Mouse (Mus musculus) stomach, embryonic 15.5 days (tissue): ENCODE data around the gene Tyro3. TPM values are rescaled to one million over a fixed set of nuclear protein-coding genes. Genes with fewer than 3 reads are reported as not detected.

Source experiments
- ATAC-seq: fragments of 200-750 bp; cut with Nextera tagmentation; 2 replicates; pipeline ENCODE4 v1.8.0; 2017; ENCODE audit warnings: low read depth, moderate number of reproducible peaks, moderate TSS enrichment; ENCODE audit not compliant: insufficient read depth, low FRiP score
- H3K27ac ChIP-seq: fragments of 300-500 bp; sonication (generic); 2 replicates; pipeline ENCODE4 v1.5.1; 2015; ENCODE audit warnings: mild to moderate bottlenecking, inconsistent platforms
- H3K27me3 ChIP-seq: fragments of 300-500 bp; sonication (generic); replicated peaks from 2 replicates; pipeline ENCODE4 v1.6.1; 2015; ENCODE audit warnings: inconsistent platforms
- H3K36me3 ChIP-seq: fragments of 300-500 bp; sonication (generic); 2 replicates; pipeline ENCODE4 v1.6.1; 2015; ENCODE audit warnings: inconsistent platforms
- H3K4me1 ChIP-seq: fragments of 300-500 bp; sonication (generic); 2 replicates; pipeline ENCODE4 v1.6.1; 2015; ENCODE audit warnings: inconsistent platforms
- H3K4me2 ChIP-seq: fragments of 300-500 bp; sonication (generic); 2 replicates; pipeline ENCODE4 v1.6.1; 2015; ENCODE audit warnings: mild to moderate bottlenecking, inconsistent platforms
- H3K4me3 ChIP-seq: fragments of 300-500 bp; sonication (generic); replicated peaks from 2 replicates; pipeline ENCODE4 v1.5.1; 2015; ENCODE audit warnings: inconsistent platforms
- H3K9ac ChIP-seq: fragments of 300-500 bp; sonication (generic); 2 replicates; pipeline ENCODE4 v1.6.1; 2015; ENCODE audit warnings: inconsistent platforms
- H3K9me3 ChIP-seq: fragments of 300-500 bp; sonication (generic); 2 replicates; pipeline ENCODE4 v1.6.1; 2016; ENCODE audit warnings: inconsistent platforms
- WGBS: fragments of 180-500 bp; shearing (Covaris S2); methylation state at CpG from one replicate; pipeline ENCODE4 v1.1.7; 2015; 5-methylcytosine and 5-hydroxymethylcytosine counted together
- polyA plus RNA-seq: library from polyadenylated mRNA; unstranded; fragments of >200 nt; fragmentation: Nextera tagmentation; extraction: Ambion mirVana; gene quantifications from 2 replicates; pipeline ENCODE4 v1.2.1, GENCODE M21; 2015

Gene Tyro3
- polyA plus RNA-seq, 1 experiment from 2014 or later: 23.0 TPM

DNA sequence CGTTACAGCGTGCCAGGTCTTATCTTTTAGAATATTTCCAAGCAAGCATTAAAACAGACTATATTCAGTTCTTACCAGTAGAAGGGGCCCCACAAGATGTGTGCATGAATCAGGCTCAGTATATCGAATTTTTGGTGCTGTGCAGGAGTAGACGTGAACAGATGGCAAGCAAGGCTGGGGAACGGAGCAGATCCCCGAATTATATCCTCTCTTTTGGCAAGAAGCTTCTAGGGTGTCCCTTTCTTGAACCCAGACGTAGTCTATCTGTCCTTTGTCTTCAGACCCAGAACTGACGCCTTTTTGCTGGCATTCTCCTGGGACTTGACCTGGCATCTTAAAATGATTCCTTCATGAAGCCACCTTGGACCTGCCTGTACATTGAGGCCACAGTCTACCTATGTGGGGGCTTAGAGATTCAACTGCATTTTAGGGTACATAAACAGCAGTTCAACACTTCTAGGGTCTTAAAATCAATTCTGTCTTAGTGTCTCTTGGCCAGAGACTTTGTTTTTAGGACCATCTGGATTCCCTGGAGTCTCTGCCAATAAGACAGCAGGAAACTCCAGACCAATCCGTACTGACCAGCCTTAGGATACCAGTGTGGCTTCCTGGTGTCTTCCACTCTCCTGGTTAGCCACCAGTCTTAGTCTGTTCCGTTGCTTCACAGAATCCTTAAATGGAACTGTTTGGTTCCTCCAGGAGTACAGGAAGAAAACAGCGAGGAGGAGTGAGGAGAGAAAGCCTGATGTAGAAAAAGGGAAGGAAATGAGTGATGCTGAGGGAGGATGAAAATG is 41.0 kb downstream of the Tyro3 start:
- Histone ChIP-seq H3K4me2 (no peak overlapping the region), H3K27me3 (no peaks in the 10 kb centered on the region), H3K27ac (no peak overlapping the region), H3K9ac (no peak overlapping the region), H3K9me3 (no peaks in the 10 kb centered on the region), H3K36me3 (no peaks in the 10 kb centered on the region), H3K4me1 (no peaks in the 10 kb centered on the region), H3K4me3 (no peak overlapping the region)
- no peak for ATAC-seq
- 74% methylated on average over 11 of the region's 11 CpGs for WGBS

DNA sequence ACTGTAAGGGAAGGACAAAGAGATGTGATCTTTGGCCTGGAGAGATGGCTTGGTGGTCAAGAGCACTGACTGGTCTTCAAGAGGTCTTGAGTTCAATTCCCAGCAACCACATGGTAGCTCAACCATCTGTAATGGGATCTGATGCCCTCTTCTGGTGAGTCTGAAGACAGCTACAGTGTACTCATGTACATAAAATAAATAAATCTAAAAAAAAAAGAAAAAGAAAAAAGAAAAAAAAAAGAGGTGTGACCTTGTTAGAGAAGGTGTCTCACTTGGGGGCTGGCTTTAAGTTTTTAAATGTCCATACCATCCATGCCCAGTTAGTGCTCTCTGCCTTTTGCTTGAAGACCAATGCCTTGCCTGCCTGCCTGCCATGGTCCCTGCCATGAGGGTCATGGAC is 42.5 kb downstream of the Tyro3 start:
- no peaks in the 10 kb centered on the region for H3K27me3 ChIP-seq
- no peak overlapping the region for H3K4me3 ChIP-seq
- H3K9ac ChIP-seq: no peak overlapping the region
- no peaks in the 10 kb centered on the region for H3K36me3 ChIP-seq
- no peaks in the 10 kb centered on the region for H3K4me1 ChIP-seq
- H3K27ac ChIP-seq: no peak overlapping the region
- H3K9me3 ChIP-seq: no peaks in the 10 kb centered on the region
- no peak overlapping the region for H3K4me2 ChIP-seq
- ATAC-seq: no peak

GRCm38 (mm10) chr2:119842000-119842399 is 44.5 kb downstream of the Tyro3 start:
- Histone ChIP-seq H3K9me3 (no peaks in the 10 kb centered on the region), H3K36me3 (no peaks in the 10 kb centered on the region), H3K27ac (no peak overlapping the region), H3K4me1 (no peaks in the 10 kb centered on the region), H3K4me2 (no peak overlapping the region), H3K9ac (no peak overlapping the region), H3K4me3 (no peak overlapping the region), H3K27me3 (no peaks in the 10 kb centered on the region)
- WGBS: 73% methylated on average over 6 of the region's 6 CpGs
- ATAC-seq: no peak

GRCm38 (mm10) chr2:119843526-119843925 is 46.0 kb downstream of the Tyro3 start:
- Histone ChIP-seq H3K9ac (no peak overlapping the region), H3K36me3 (no peaks in the 10 kb centered on the region), H3K9me3 (no peaks in the 10 kb centered on the region), H3K4me1 (no peaks in the 10 kb centered on the region), H3K4me2 (no peak overlapping the region), H3K27ac (no peak overlapping the region), H3K4me3 (no peak overlapping the region), H3K27me3 (no peaks in the 10 kb centered on the region)
- no peak for ATAC-seq
- WGBS: 87% methylated on average over 4 of the region's 4 CpGs

GRCm38 (mm10) chr2:119845882-119846546 is 48.5 kb downstream of the Tyro3 start:
- no peak overlapping the region for H3K4me2 ChIP-seq
- H3K36me3 ChIP-seq: no peaks in the 10 kb centered on the region
- ATAC-seq: peak; percentile 58; the same call in 1 of the 2 replicates
- H3K9me3 ChIP-seq: no peaks in the 10 kb centered on the region
- H3K27me3 ChIP-seq: no peaks in the 10 kb centered on the region
- no peak overlapping the region for H3K4me3 ChIP-seq
- no peak overlapping the region for H3K27ac ChIP-seq
- no peak overlapping the region for H3K9ac ChIP-seq
- 66% methylated on average over 2 of the region's 2 CpGs for WGBS
- no peaks in the 10 kb centered on the region for H3K4me1 ChIP-seq

DNA sequence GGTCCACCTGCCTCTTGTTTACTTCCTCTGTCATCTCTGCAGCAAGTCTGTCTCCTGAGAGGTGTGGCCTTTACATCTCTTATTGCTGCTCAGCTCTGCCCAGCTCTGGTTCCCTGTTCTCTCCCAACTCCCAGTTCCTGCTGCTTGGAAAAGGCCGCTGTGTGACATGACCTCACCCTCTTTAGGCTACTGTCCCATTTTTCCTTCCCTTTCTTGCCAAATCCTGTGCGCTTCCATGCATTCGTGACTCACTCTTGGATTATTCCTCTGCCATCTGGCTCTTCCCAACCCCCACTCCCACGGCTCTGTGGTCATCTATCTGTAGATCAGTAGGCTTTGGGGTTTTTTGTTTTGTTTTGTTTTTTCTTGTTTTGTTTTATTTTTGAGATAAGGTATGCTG is 49.4 kb downstream of the Tyro3 start:
- Histone ChIP-seq H3K4me1 (no peaks in the 10 kb centered on the region), H3K4me3 (no peak overlapping the region), H3K27me3 (no peaks in the 10 kb centered on the region), H3K27ac (no peak overlapping the region), H3K4me2 (no peak overlapping the region), H3K36me3 (no peaks in the 10 kb centered on the region), H3K9me3 (no peaks in the 10 kb centered on the region), H3K9ac (no peak overlapping the region)
- 69% methylated on average over 4 of the region's 4 CpGs for WGBS
- ATAC-seq: no peak

DNA sequence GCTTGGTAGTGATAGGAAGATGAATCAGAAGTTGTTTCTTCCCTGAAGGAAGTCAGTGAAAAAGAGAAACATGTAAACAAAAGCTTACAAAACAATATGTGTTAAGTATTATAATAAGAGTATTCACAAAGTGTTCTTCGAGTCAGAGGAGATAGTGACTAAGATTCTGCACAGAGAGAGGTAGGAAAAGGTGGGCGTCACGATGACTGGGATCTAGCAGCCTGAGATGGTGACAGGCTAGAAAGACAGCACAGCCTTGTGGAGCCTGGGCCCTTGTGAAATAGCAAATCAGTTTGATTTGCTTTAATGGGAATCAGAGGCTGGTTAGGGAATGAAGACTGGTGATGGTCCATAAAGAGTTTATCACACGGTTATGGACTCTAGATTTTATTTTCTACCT is 56.3 kb downstream of the Tyro3 start:
- H3K36me3 ChIP-seq: no peaks in the 10 kb centered on the region
- H3K27me3 ChIP-seq: no peaks in the 10 kb centered on the region
- no peak overlapping the region for H3K4me3 ChIP-seq
- ATAC-seq: no peak
- H3K27ac ChIP-seq: no peak overlapping the region
- H3K9me3 ChIP-seq: no peaks in the 10 kb centered on the region
- no peak overlapping the region for H3K4me2 ChIP-seq
- no peaks in the 10 kb centered on the region for H3K4me1 ChIP-seq
- 82% methylated on average over 4 of the region's 4 CpGs for WGBS
- H3K9ac ChIP-seq: no peak overlapping the region

GRCm38 (mm10) chr2:119855310-119855850 is 57.8 kb downstream of the Tyro3 start:
- H3K27ac ChIP-seq: no peak overlapping the region
- ATAC-seq: no peak

DNA sequence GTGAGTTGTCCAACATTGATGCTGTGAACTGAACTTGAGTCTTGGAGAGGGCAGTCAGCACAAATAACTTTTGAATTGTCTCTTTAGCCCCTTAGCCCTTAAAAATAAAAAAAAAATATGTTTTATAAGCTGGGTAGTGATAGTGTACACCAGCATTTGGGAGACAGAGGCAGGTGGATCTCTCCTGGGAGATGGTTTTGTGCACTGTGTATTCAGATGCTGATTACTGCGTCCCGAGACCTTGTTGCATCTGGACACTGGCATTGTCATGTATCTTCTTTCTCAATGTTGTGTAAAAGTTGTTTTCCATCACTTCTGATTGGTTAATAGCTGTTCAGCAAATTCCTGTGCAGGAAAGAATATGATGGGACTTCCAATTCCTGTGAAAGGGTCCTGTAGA is 59.8 kb downstream of the Tyro3 start:
- H3K9me3 ChIP-seq: no peaks in the 10 kb centered on the region
- no peak for ATAC-seq
- H3K27me3 ChIP-seq: no peaks in the 10 kb centered on the region
- no peak overlapping the region for H3K4me3 ChIP-seq
- H3K27ac ChIP-seq: no peak overlapping the region
- H3K4me2 ChIP-seq: no peak overlapping the region
- no peaks in the 10 kb centered on the region for H3K36me3 ChIP-seq
- WGBS: 91% methylated on average over 2 of the region's 2 CpGs
- H3K9ac ChIP-seq: no peak overlapping the region
- no peaks in the 10 kb centered on the region for H3K4me1 ChIP-seq

More at GRCm38 (mm10) chr2:119855310-119855850, 57.8 kb downstream of the Tyro3 start:
- Histone ChIP-seq H3K27me3 (no peaks in the 10 kb centered on the region), H3K36me3 (no peaks in the 10 kb centered on the region), H3K4me3 (no peak overlapping the region), H3K9ac (no peak overlapping the region), H3K4me1 (no peaks in the 10 kb centered on the region), H3K4me2 (no peak overlapping the region), H3K9me3 (no peaks in the 10 kb centered on the region)
- WGBS: 66% methylated on average over 6 of the region's 6 CpGs

DNA sequence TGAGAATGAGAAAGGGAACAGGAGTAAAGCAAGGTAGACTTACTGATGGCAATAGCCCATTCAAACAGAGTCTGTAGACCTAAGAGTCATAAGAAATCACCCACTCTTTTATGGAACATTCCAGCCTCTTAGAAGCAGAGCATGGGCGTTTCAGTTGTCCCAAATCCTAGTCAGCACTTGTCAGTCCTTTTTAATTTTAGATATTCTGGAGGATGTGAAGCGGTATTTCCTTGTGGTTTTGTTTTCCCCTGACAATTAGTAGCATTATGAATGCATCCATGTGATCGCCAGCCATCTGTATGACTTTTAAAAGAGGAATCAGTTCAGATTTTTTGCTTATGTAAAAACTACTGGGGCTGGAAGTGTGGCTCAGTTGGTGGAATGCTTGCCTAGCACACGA is 67.0 kb downstream of the Tyro3 start:
- WGBS: 74% methylated on average over 4 of the region's 4 CpGs
- Histone ChIP-seq H3K36me3 (no peaks in the 10 kb centered on the region), H3K27ac (no peak overlapping the region), H3K9ac (no peak overlapping the region), H3K4me3 (no peak overlapping the region), H3K4me2 (no peak overlapping the region), H3K4me1 (no peaks in the 10 kb centered on the region), H3K27me3 (no peaks in the 10 kb centered on the region), H3K9me3 (no peaks in the 10 kb centered on the region)
- ATAC-seq: no peak
